ENCODE assay signal across 25 mouse cellular contexts in the genomic region with DNA sequence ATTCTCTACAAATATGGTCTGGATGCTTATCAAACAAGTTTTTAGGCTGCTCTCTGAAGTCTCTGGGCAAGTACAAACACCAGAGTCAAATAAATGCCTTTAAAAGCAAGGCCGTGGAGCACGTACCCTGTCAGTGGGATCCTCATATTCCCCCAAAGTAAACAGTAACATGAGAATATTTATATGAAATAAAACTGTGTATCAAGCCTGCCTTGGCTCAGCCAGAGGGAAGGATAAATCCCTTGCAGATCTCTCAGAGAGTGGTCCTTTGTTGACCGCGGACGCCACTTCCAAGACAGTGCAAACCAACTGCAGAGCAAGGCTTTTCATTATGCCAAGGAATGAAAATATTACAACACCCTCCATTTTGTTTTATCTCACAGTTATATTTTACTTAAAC.
"Had no signal": no experiment of that assay in that cellular context is flagged by ENCODE, and none has a peak within 500 bp of the region (broad histone marks: within the 10 kb centered on the region; RNA-seq: fewer than 3 reads in every experiment).

No protein-coding gene starts in this region.

- H3K27me3 ChIP-seq: hindbrain, embryonic 12.5 days; intestine, embryonic 15.5 days; limb, embryonic 15.5 days had no signal

- ATAC-seq: hindbrain, embryonic 16.5 days; inflammation-experienced regulatory T-cells, adult 6 months; intestine, embryonic 15.5 days; intestine, postnatal 0 days had no signal

- H3K4me3 ChIP-seq: heart, adult 2 months; heart, embryonic 10.5 days; heart, embryonic 12.5 days; hindbrain, embryonic 10.5 days; hindbrain, embryonic 12.5 days; intestine, embryonic 15.5 days; limb, embryonic 13.5 days; limb, embryonic 15.5 days had no signal

- H3K4me1 ChIP-seq: heart, embryonic 10.5 days; hindbrain, embryonic 10.5 days; intestine, embryonic 15.5 days; limb, embryonic 15.5 days had no signal

- H3K9ac ChIP-seq: heart, embryonic 12.5 days; hindbrain, embryonic 12.5 days; hindbrain, embryonic 14.5 days; intestine, embryonic 15.5 days; limb, embryonic 13.5 days; limb, embryonic 15.5 days had no signal

- H3K9me3 ChIP-seq: heart, embryonic 10.5 days; heart, embryonic 12.5 days; hindbrain, embryonic 10.5 days; hindbrain, embryonic 12.5 days; intestine, embryonic 15.5 days; limb, embryonic 13.5 days; limb, embryonic 15.5 days had no signal

- DNase-seq: gastrocnemius, postnatal 14 days; gastrocnemius, postnatal 36 days; heart, adult 11 months; heart, adult 2 months; heart, postnatal 10 days; heart, postnatal 4 days; kidney, adult 18-20 months; kidney, adult 8-10 months; kidney, postnatal 10 days; kidney, postnatal 25 days; kidney, postnatal 4 days; layer of hippocampus, adult 9-11 months; layer of hippocampus, postnatal 36 days; left cerebral cortex, postnatal 4 days had no signal

- H3K4me2 ChIP-seq: heart, embryonic 12.5 days; hindbrain, embryonic 12.5 days; hindbrain, embryonic 14.5 days; intestine, embryonic 15.5 days; limb, embryonic 13.5 days; limb, embryonic 15.5 days had no signal

- H3K27ac ChIP-seq: heart, adult 2 months; heart, embryonic 10.5 days; hindbrain, embryonic 10.5 days; hindbrain, embryonic 12.5 days; hindbrain, embryonic 14.5 days; intestine, embryonic 15.5 days; limb, embryonic 13.5 days; limb, embryonic 15.5 days had no signal

- H3K36me3 ChIP-seq: heart, embryonic 10.5 days; heart, embryonic 12.5 days; hindbrain, embryonic 10.5 days; hindbrain, embryonic 12.5 days; intestine, embryonic 15.5 days; limb, embryonic 13.5 days; limb, embryonic 15.5 days had no signal
